34 mouse cellular contexts compared by ENCODE assay signal in genomic region chr19:8875031-8875430, GRCm38 (mm10). TPM values are rescaled to one million over a fixed set of nuclear protein-coding genes. Genes with fewer than 3 reads are reported as not detected.
DNase-seq lines count a peak whose midpoint lies in the region; ATAC-seq and TF ChIP-seq lines count a peak whose summit lies in the region.
"Had no signal": no experiment of that assay in that cellular context is flagged by ENCODE, and none has a peak within 500 bp of the region (broad histone marks: within the 10 kb centered on the region; RNA-seq: fewer than 3 reads in every experiment).

No protein-coding gene starts in this region.

- no peak overlapping the region; the same call in 1 of the 2 replicates for H3K9ac ChIP-seq in liver, embryonic 13.5 days
- no peak overlapping the region for H3K9ac ChIP-seq in liver, embryonic 11.5 days (ENCODE audit: low read depth, low read length)
- H3K9ac ChIP-seq in stomach, embryonic 16.5 days (ENCODE audit: low read length): no peak overlapping the region
- H3K9ac ChIP-seq: embryonic facial prominence, embryonic 13.5 days; forebrain, embryonic 12.5 days; forebrain, embryonic 15.5 days; heart, embryonic 12.5 days; heart, embryonic 15.5 days; hindbrain, embryonic 14.5 days had no signal

- H3K4me3 ChIP-seq in gastrocnemius, adult 2 months: peak overlapping the region; percentile 20
- no peak overlapping the region for H3K4me3 ChIP-seq in liver, embryonic 13.5 days (replicated peaks)
- H3K4me3 ChIP-seq in liver, embryonic 11.5 days (ENCODE audit: low read depth, low read length): no peak overlapping the region
- no peak overlapping the region for H3K4me3 ChIP-seq in stomach, embryonic 16.5 days (replicated peaks; ENCODE audit: low read length)
- H3K4me3 ChIP-seq in thymus, adult 2 months (ENCODE audit: control insufficient read depth, insufficient read depth, low read length): no peak overlapping the region
- H3K4me3 ChIP-seq: embryonic facial prominence, embryonic 10.5 days; embryonic facial prominence, embryonic 13.5 days; erythroblast, embryonic 14.5 days; forebrain, embryonic 12.5 days; forebrain, embryonic 15.5 days; heart, embryonic 12.5 days; heart, embryonic 15.5 days had no signal

- no peaks in the 10 kb centered on the region for H3K27me3 ChIP-seq in liver, embryonic 13.5 days
- no peaks in the 10 kb centered on the region for H3K27me3 ChIP-seq in liver, embryonic 11.5 days (replicated peaks; ENCODE audit: control insufficient read depth, insufficient read depth, low read length)
- H3K27me3 ChIP-seq in stomach, embryonic 16.5 days (ENCODE audit: control insufficient read depth, insufficient read depth, low read length): no peaks in the 10 kb centered on the region
- no peaks in the 10 kb centered on the region for H3K27me3 ChIP-seq in thymus, adult 2 months (ENCODE audit: control insufficient read depth, insufficient read depth, low read length)
- H3K27me3 ChIP-seq: CH12.LX; embryonic facial prominence, embryonic 13.5 days; forebrain, embryonic 12.5 days; forebrain, embryonic 15.5 days; heart, embryonic 12.5 days; heart, embryonic 15.5 days; Patski had no signal

- no peak for ATAC-seq in liver, embryonic 13.5 days (ENCODE audit: low read depth)
- no peak for ATAC-seq in liver, embryonic 11.5 days (replicated peaks; ENCODE audit: low FRiP score)
- ATAC-seq in stomach, embryonic 16.5 days (ENCODE audit: insufficient read depth, low FRiP score): no peak
- ATAC-seq: forebrain, embryonic 15.5 days; hindbrain, postnatal 0 days; inflammation-experienced regulatory T-cells, adult 6 months; Patski had no signal

- intact Hi-C loops in gastrocnemius, adult 2 months (cut with DNase I): no loop called here

- H3K4me1 ChIP-seq in liver, embryonic 13.5 days (replicated peaks): peaks cover 48% of the 10 kb centered on the region
- H3K4me1 ChIP-seq in liver, embryonic 11.5 days (replicated peaks; ENCODE audit: control insufficient read depth, insufficient read depth, low read length): peaks cover 14% of the 10 kb centered on the region
- H3K4me1 ChIP-seq in stomach, embryonic 16.5 days (ENCODE audit: control insufficient read depth, insufficient read depth, low read length): peaks cover 16% of the 10 kb centered on the region
- peaks cover 10% of the 10 kb centered on the region for H3K4me1 ChIP-seq in thymus, adult 2 months (replicated peaks; ENCODE audit: control insufficient read depth, insufficient read depth, low read length)

- no peaks in the 10 kb centered on the region for H3K9me3 ChIP-seq in liver, embryonic 13.5 days (replicated peaks)
- H3K9me3 ChIP-seq in liver, embryonic 11.5 days (ENCODE audit: control insufficient read depth, low read length): no peaks in the 10 kb centered on the region
- no peaks in the 10 kb centered on the region for H3K9me3 ChIP-seq in stomach, embryonic 16.5 days (replicated peaks; ENCODE audit: control insufficient read depth, low read length)
- H3K9me3 ChIP-seq: embryonic facial prominence, embryonic 10.5 days; embryonic facial prominence, embryonic 13.5 days; forebrain, embryonic 12.5 days; forebrain, embryonic 15.5 days; G1E; heart, embryonic 12.5 days; heart, embryonic 15.5 days had no signal

- 86% methylated on average over 7 of the region's 7 CpGs for WGBS in liver, embryonic 13.5 days (ENCODE audit: insufficient replicate concordance)
- 87% methylated on average over 7 of the region's 7 CpGs for WGBS in liver, embryonic 11.5 days
- 89% methylated on average over 7 of the region's 7 CpGs for WGBS in stomach, embryonic 16.5 days
- 98% methylated on average over 7 of the region's 7 CpGs for WGBS in thymus, adult 2 months

- TF ChIP-seq CTCF in gastrocnemius, adult 2 months (IDR thresholded peaks at IDR 0.05): no peak
- no peak for TF ChIP-seq CTCF in thymus, adult 2 months (IDR thresholded peaks at IDR 0.05; ENCODE audit: borderline replicate concordance, control insufficient read depth, extremely low read depth, insufficient read depth, low read length, poor library complexity)

- TF ChIP-seq POLR2A in thymus, adult 2 months (IDR thresholded peaks at IDR 0.05; ENCODE audit: control insufficient read depth, extremely low read depth, insufficient read depth, low read length, poor library complexity): no peak

- H3K27ac ChIP-seq in gastrocnemius, adult 2 months: peak overlapping the region; percentile 94
- 0 out of 2 replicates have a peak overlapping the region, but pooled peaks have one; percentile 1 for H3K27ac ChIP-seq in liver, embryonic 13.5 days
- H3K27ac ChIP-seq in liver, embryonic 11.5 days (ENCODE audit: low read depth, low read length): no peak overlapping the region
- H3K27ac ChIP-seq in stomach, embryonic 16.5 days (ENCODE audit: low read length): peak overlapping the region; percentile 42
- no peak overlapping the region for H3K27ac ChIP-seq in thymus, adult 2 months (ENCODE audit: control insufficient read depth, insufficient read depth, low read length)
- H3K27ac ChIP-seq: embryonic facial prominence, embryonic 10.5 days; embryonic facial prominence, embryonic 13.5 days; forebrain, embryonic 12.5 days; forebrain, embryonic 15.5 days; heart, embryonic 15.5 days; hindbrain, embryonic 14.5 days; hindbrain, postnatal 0 days had no signal

- no peak overlapping the region for H3K4me2 ChIP-seq in liver, embryonic 13.5 days
- H3K4me2 ChIP-seq in liver, embryonic 11.5 days: no peak overlapping the region
- H3K4me2 ChIP-seq in stomach, embryonic 16.5 days (ENCODE audit: low read depth, low read length): no peak overlapping the region
- H3K4me2 ChIP-seq: embryonic facial prominence, embryonic 13.5 days; forebrain, embryonic 12.5 days; forebrain, embryonic 15.5 days; heart, embryonic 12.5 days; heart, embryonic 15.5 days; hindbrain, embryonic 14.5 days had no signal

- peak; percentile 65 for DNase-seq in gastrocnemius, adult 2 months
- no peak for DNase-seq in gastrocnemius, adult 18-20 months (ENCODE audit: low spot score)
- no peak for DNase-seq in liver, embryonic 13.5 days
- no peak for DNase-seq in liver, embryonic 11.5 days (ENCODE audit: low spot score)
- DNase-seq in thymus, adult 2 months: no peak
- DNase-seq: adrenal gland, postnatal 10 days; adrenal gland, postnatal 36 days; B cell, adult 2 months; cerebellum, adult 18-20 months; cerebellum, adult 9-10 months; cerebellum, postnatal 36 days; embryo, embryonic 11 days; gastrocnemius, postnatal 14 days; heart, adult 18-20 months; heart, postnatal 10 days; heart, postnatal 4 days had no signal

- H3K36me3 ChIP-seq in liver, embryonic 13.5 days: peaks cover 44% of the 10 kb centered on the region
- H3K36me3 ChIP-seq in liver, embryonic 11.5 days (ENCODE audit: control insufficient read depth, insufficient read depth, low read length): peaks cover 25% of the 10 kb centered on the region
- peaks cover 7% of the 10 kb centered on the region; the same call in 1 of the 2 replicates for H3K36me3 ChIP-seq in stomach, embryonic 16.5 days (ENCODE audit: control insufficient read depth, insufficient read depth, low read length)
- H3K36me3 ChIP-seq in thymus, adult 2 months (ENCODE audit: control insufficient read depth, insufficient read depth, low read length): peaks cover 18% of the 10 kb centered on the region

RNA-seq across cellular contexts. Expression of gene Ubxn1, which starts 3.7 kb away (rescaled TPM):
- 100 to 1,000 TPM; 199 to 235 TPM for total RNA-seq in gastrocnemius, adult 2 months (2021)
- 100 to 1,000 TPM; 204 to 206 TPM for total RNA-seq in gastrocnemius, adult 18-20 months (2021)
- 112 and 125 TPM in 2 replicates for polyA plus RNA-seq in liver, embryonic 13.5 days (2015; fragmentation: Nextera tagmentation; extraction: Ambion mirVana)
- 198 and 204 TPM in 2 replicates for polyA plus RNA-seq in liver, embryonic 11.5 days (2014; fragmentation: Nextera tagmentation; extraction: Ambion mirVana)
- 170 and 175 TPM in 2 replicates for polyA plus RNA-seq in stomach, embryonic 16.5 days (2015; fragmentation: Nextera tagmentation; extraction: Ambion mirVana)
- polyA plus RNA-seq in thymus, adult 2 months (2012; rRNA removed): 108 and 119 TPM in 2 replicates

RNA-seq across cellular contexts. Expression of gene Uqcc3, which starts 5.7 kb away (rescaled TPM):
- total RNA-seq in gastrocnemius, adult 2 months (2021): 10 to 100 TPM; 57.7 to 59.0 TPM
- total RNA-seq in gastrocnemius, adult 18-20 months (2021): 10 to 100 TPM; 57.2 to 63.9 TPM
- 37.8 and 38.5 TPM in 2 replicates for polyA plus RNA-seq in liver, embryonic 13.5 days (2015; fragmentation: Nextera tagmentation; extraction: Ambion mirVana)
- polyA plus RNA-seq in liver, embryonic 11.5 days (2014; fragmentation: Nextera tagmentation; extraction: Ambion mirVana): 57.1 and 66.9 TPM in 2 replicates
- polyA plus RNA-seq in stomach, embryonic 16.5 days (2015; fragmentation: Nextera tagmentation; extraction: Ambion mirVana): 59.9 and 66.2 TPM in 2 replicates
- polyA plus RNA-seq in thymus, adult 2 months (2012; rRNA removed): 38.7 and 39.2 TPM in 2 replicates

RNA-seq across cellular contexts. Expression of gene Lbhd1, which starts 8.5 kb away (rescaled TPM):
- 1 to 10 TPM in 1 of 2 experiments, under 1 TPM in 1; 0.99 to 6.1 TPM for total RNA-seq in gastrocnemius, adult 2 months (2021)
- total RNA-seq in gastrocnemius, adult 18-20 months (2021): 1 to 10 TPM; 2.9 to 5.3 TPM
- 81.2 and 113 TPM in 2 replicates for polyA plus RNA-seq in liver, embryonic 13.5 days (2015; fragmentation: Nextera tagmentation; extraction: Ambion mirVana)
- 133 and 147 TPM in 2 replicates for polyA plus RNA-seq in liver, embryonic 11.5 days (2014; fragmentation: Nextera tagmentation; extraction: Ambion mirVana)
- 50.2 and 77.0 TPM in 2 replicates for polyA plus RNA-seq in stomach, embryonic 16.5 days (2015; fragmentation: Nextera tagmentation; extraction: Ambion mirVana)
- 2.4 and 3.0 TPM in 2 replicates for polyA plus RNA-seq in thymus, adult 2 months (2012; rRNA removed)

RNA-seq across cellular contexts. Expression of gene Gm49403, which starts 8.7 kb away (rescaled TPM):
- not detected for total RNA-seq in gastrocnemius, adult 2 months (2021)
- total RNA-seq in gastrocnemius, adult 18-20 months (2021): not detected
- not detected in 2 replicates for polyA plus RNA-seq in liver, embryonic 13.5 days (2015; fragmentation: Nextera tagmentation; extraction: Ambion mirVana)
- not detected in 2 replicates for polyA plus RNA-seq in liver, embryonic 11.5 days (2014; fragmentation: Nextera tagmentation; extraction: Ambion mirVana)
- polyA plus RNA-seq in stomach, embryonic 16.5 days (2015; fragmentation: Nextera tagmentation; extraction: Ambion mirVana): not detected in 2 replicates
- polyA plus RNA-seq in thymus, adult 2 months (2012; rRNA removed): not detected in 2 replicates
- total RNA-seq: adrenal gland, adult 18-20 months; adrenal gland, postnatal 10 days; adrenal gland, postnatal 36 days; CH12.LX; G1E; gastrocnemius, postnatal 14 days; gastrocnemius, postnatal 4 days; heart, adult 18-20 months; heart, postnatal 10 days; heart, postnatal 4 days; hindbrain, postnatal 0 days had no signal
- polyA plus RNA-seq: cortical plate, adult 2 months; embryonic facial prominence, embryonic 10.5 days; embryonic facial prominence, embryonic 13.5 days; erythroblast, embryonic 14.5 days; forebrain, embryonic 12.5 days; forebrain, embryonic 15.5 days; G1E; heart, embryonic 12.5 days; heart, embryonic 15.5 days; hindbrain, embryonic 11.5 days; hindbrain, embryonic 14.5 days; hindbrain, postnatal 0 days; inflammation-experienced regulatory T-cells, adult 6 months; Patski had no signal

RNA-seq across cellular contexts. Expression of gene 1810009A15Rik, which starts 13.6 kb away (rescaled TPM):
- 10 to 100 TPM; 11.8 to 13.5 TPM for total RNA-seq in gastrocnemius, adult 2 months (2021)
- total RNA-seq in gastrocnemius, adult 18-20 months (2021): 10 to 100 TPM; 14.5 to 15.4 TPM
- polyA plus RNA-seq in liver, embryonic 13.5 days (2015; fragmentation: Nextera tagmentation; extraction: Ambion mirVana): 89.5 and 92.3 TPM in 2 replicates
- polyA plus RNA-seq in liver, embryonic 11.5 days (2014; fragmentation: Nextera tagmentation; extraction: Ambion mirVana): 163 and 171 TPM in 2 replicates
- polyA plus RNA-seq in stomach, embryonic 16.5 days (2015; fragmentation: Nextera tagmentation; extraction: Ambion mirVana): 74.3 and 75.6 TPM in 2 replicates
- 15.3 and 19.1 TPM in 2 replicates for polyA plus RNA-seq in thymus, adult 2 months (2012; rRNA removed)

Comparison
In these comparisons a context has a peak if more than half of its experiments do, and no peak if none do; other contexts are left out.
1. H3K27ac ChIP-seq: peak in gastrocnemius, adult 2 months (single experiment), liver, embryonic 13.5 days (single experiment) and stomach, embryonic 16.5 days (single experiment); none in liver, embryonic 11.5 days (single experiment) and thymus, adult 2 months (single experiment).
2. RNA of gene Lbhd1, which starts 8.5 kb away (polyA plus RNA-seq): 133 to 147 TPM in liver, embryonic 11.5 days, 81.2 to 113 TPM in liver, embryonic 13.5 days and 50.2 to 77.0 TPM in stomach, embryonic 16.5 days; 2.4 to 3.0 TPM in thymus, adult 2 months; every median in the first group is over 10 times any median in the second.